Mouse (Mus musculus) kidney, adult 2 months (tissue): ENCODE measurements around the gene Gm3880.
"Not testable (repeated sequence)": the region's sequence is repeated elsewhere in the genome, so short reads cannot be mapped to it uniquely, and the experiment has no call there.

Experiments used
- CTCF ChIP-seq: fragments of 200-500 bp; conservative IDR thresholded peaks from 2 replicates; pipeline ENCODE4 v1.5.1; 2011; ENCODE audit warnings: low read depth, mild to moderate bottlenecking, control low read depth, low read length, moderate library complexity, mixed read lengths; ENCODE audit not compliant: insufficient read depth, insufficient read length
- POLR2A ChIP-seq: fragments of 200-500 bp; IDR thresholded peaks from one replicate; pipeline ENCODE4 v1.6.1; 2011; ENCODE audit warnings: low read depth, low read length, control low read depth

DNA sequence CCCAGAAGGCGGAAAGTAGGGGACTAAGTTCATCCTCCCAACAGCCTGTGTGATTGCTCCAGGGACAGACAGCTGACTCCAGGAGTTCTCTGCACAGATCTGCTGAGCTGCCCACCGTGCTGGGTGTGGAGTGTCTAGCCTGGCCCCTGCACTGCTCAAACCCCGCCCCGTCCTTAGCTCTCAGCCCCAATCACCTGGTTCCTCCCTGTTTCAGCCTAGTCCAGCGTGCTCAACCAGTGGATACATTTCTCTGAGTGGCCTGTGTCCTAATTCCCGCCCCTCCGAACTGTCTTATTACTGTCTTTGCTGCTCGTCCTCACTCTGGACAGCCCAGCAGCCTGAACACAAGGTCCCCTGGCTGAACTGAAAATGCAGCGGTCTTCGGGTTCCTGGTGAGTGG, 20.8 kb upstream of the Gm3880 start, which contains the start of the genes Gm9112 and Dmrtc1b:
- TF ChIP-seq CTCF, POLR2A: not testable (repeated sequence)
